Mouse (Mus musculus): Measurements from ENCODE around the gene Mtmr12.

- TF ChIP-seq CTCF (IDR thresholded peaks at IDR 0.05; ENCODE audit: low read depth, low read length) (no peak), POLR2A (IDR thresholded peaks at IDR 0.05; ENCODE audit: borderline replicate concordance, low read depth, low read length) (no peak)
These were observed 26.6 kb downstream of the Mtmr12 start for GRCm38 (mm10) chr15:12231462-12231861.
